In genomic region chr9:20643781-20644180, GRCm38 (mm10) we compare ENCODE assay signal across 8 mouse cellular contexts. TPM values are rescaled to one million over a fixed set of nuclear protein-coding genes. Genes with fewer than 3 reads are reported as not detected.
DNase-seq lines count a peak whose midpoint lies in the region; ATAC-seq and TF ChIP-seq lines count a peak whose summit lies in the region.

No protein-coding gene starts in this region.

- TF ChIP-seq POLR2A in lung, adult 2 months (IDR thresholded peaks at IDR 0.05; ENCODE audit: borderline replicate concordance, extremely low read depth, low read depth, low read length): no peak
- TF ChIP-seq POLR2A in bone marrow macrophage, adult 2 months (IDR thresholded peaks at IDR 0.05; ENCODE audit: borderline replicate concordance, low read depth, low read length): no peak

- peaks cover 17% of the 10 kb centered on the region for H3K4me1 ChIP-seq in lung, adult 2 months (ENCODE audit: control insufficient read depth, insufficient read depth, low read length)
- H3K4me1 ChIP-seq in bone marrow macrophage, adult 2 months (ENCODE audit: control insufficient read depth, insufficient read depth, low read length): peaks cover 5% of the 10 kb centered on the region
- peaks cover 30% of the 10 kb centered on the region for H3K4me1 ChIP-seq in hindbrain, embryonic 16.5 days (ENCODE audit: control insufficient read depth, insufficient read depth, low read depth, low read length)
- H3K4me1 ChIP-seq in midbrain, postnatal 0 days (ENCODE audit: insufficient read depth, low read length): peaks cover 9% of the 10 kb centered on the region; the same call in 1 of the 2 replicates

- TF ChIP-seq CTCF in lung, adult 2 months (IDR thresholded peaks at IDR 0.05; ENCODE audit: insufficient read depth, low read length): no peak
- no peak for TF ChIP-seq CTCF in bone marrow macrophage, adult 2 months (IDR thresholded peaks at IDR 0.05; ENCODE audit: low read depth, low read length)
- TF ChIP-seq CTCF in midbrain, postnatal 0 days (IDR thresholded peaks at IDR 0.05): no peak

- H3K27me3 ChIP-seq in hindbrain, embryonic 16.5 days (replicated peaks; ENCODE audit: control insufficient read depth, insufficient read depth, low read length): no peaks in the 10 kb centered on the region
- H3K27me3 ChIP-seq in midbrain, postnatal 0 days (ENCODE audit: insufficient read depth, low read length): no peaks in the 10 kb centered on the region

- H3K36me3 ChIP-seq in hindbrain, embryonic 16.5 days (ENCODE audit: control insufficient read depth, insufficient read depth, low read length): peaks cover 12% of the 10 kb centered on the region
- H3K36me3 ChIP-seq in midbrain, postnatal 0 days (ENCODE audit: insufficient read depth, low read length): peaks cover 17% of the 10 kb centered on the region

- 2% methylated on average over 13 of the region's 13 CpGs for WGBS in lung, adult 2 months
- WGBS in hindbrain, embryonic 16.5 days: 12% methylated on average over 13 of the region's 13 CpGs
- WGBS in midbrain, postnatal 0 days: 8% methylated on average over 13 of the region's 13 CpGs

- intact Hi-C loops in left cerebral cortex, postnatal 36 days (cut with DNase I): loop anchor here (10.0 kb wide), 2 partner anchors 149 to 179 kb away; partner anchors contain the start of genes Zfp26 and Zfp426

- H3K9ac ChIP-seq in hindbrain, embryonic 16.5 days (ENCODE audit: low read depth, low read length): peak overlapping the region; percentile 76
- H3K9ac ChIP-seq in midbrain, postnatal 0 days (replicated peaks; ENCODE audit: low read length, poor library complexity, severe bottlenecking): peak overlapping the region; percentile 74

- peak overlapping the region; percentile 96 for H3K4me3 ChIP-seq in lung, adult 2 months (replicated peaks; ENCODE audit: extremely low read depth, low read depth, low read length)
- H3K4me3 ChIP-seq in bone marrow macrophage, adult 2 months (ENCODE audit: insufficient read depth, low read length): peak overlapping the region; percentile 91
- peak overlapping the region; percentile 90 for H3K4me3 ChIP-seq in hindbrain, embryonic 16.5 days (ENCODE audit: low read length)
- peak overlapping the region; percentile 64 for H3K4me3 ChIP-seq in midbrain, postnatal 0 days (ENCODE audit: low read depth, low read length)

- H3K27ac ChIP-seq in bone marrow macrophage, adult 2 months (ENCODE audit: insufficient read depth, low read depth, low read length): no peak overlapping the region
- peak overlapping the region; percentile 89 for H3K27ac ChIP-seq in hindbrain, embryonic 16.5 days (ENCODE audit: low read depth, low read length)
- peak overlapping the region; percentile 83 for H3K27ac ChIP-seq in midbrain, postnatal 0 days (ENCODE audit: low read depth, low read length)

- ATAC-seq in hindbrain, embryonic 16.5 days: no peak
- ATAC-seq in midbrain, postnatal 0 days (ENCODE audit: low FRiP score): no peak

- no peaks in the 10 kb centered on the region for H3K9me3 ChIP-seq in hindbrain, embryonic 16.5 days (ENCODE audit: control insufficient read depth, low read length)
- no peaks in the 10 kb centered on the region for H3K9me3 ChIP-seq in midbrain, postnatal 0 days (ENCODE audit: low read length)

- peak overlapping the region; percentile 99 for H3K4me2 ChIP-seq in hindbrain, embryonic 16.5 days (ENCODE audit: low read length)
- H3K4me2 ChIP-seq in midbrain, postnatal 0 days (ENCODE audit: low read depth, low read length, poor library complexity, severe bottlenecking): peak overlapping the region; percentile 97

- DNase-seq in lung, adult 2 months: no peak
- DNase-seq in lung, postnatal 14 days: no peak
- DNase-seq in midbrain, postnatal 0 days (ENCODE audit: low spot score): no peak
- DNase-seq in frontal cortex, adult 2 months (ENCODE audit: extremely low spot score in 1 of 2, low spot score in 1 of 2): no peak
- DNase-seq in left cerebral cortex, postnatal 36 days (ENCODE audit: low spot score in 2 of 2): no peak
- no peak for DNase-seq in left cerebral cortex, adult 11 months (ENCODE audit: low spot score)

RNA-seq across cellular contexts. Expression of gene Fbxl12, which starts 0.8 kb away (rescaled TPM):
- polyA plus RNA-seq in lung, adult 2 months (2012; rRNA removed): 55.6 and 59.7 TPM in 2 replicates
- polyA plus RNA-seq in bone marrow macrophage, adult 2 months (2012; ENCODE audit: insufficient read depth, insufficient read length, missing spikeins): 15.7 and 16.7 TPM in 2 replicates
- polyA plus RNA-seq in hindbrain, embryonic 16.5 days (2015; fragmentation: Nextera tagmentation; extraction: Ambion mirVana): 14.6 and 15.6 TPM in 2 replicates
- 17.6 and 25.3 TPM in 2 replicates for total RNA-seq in midbrain, postnatal 0 days (2014; rRNA removed)
- polyA plus RNA-seq in midbrain, postnatal 0 days (2015; fragmentation: Nextera tagmentation; extraction: Ambion mirVana): 12.9 and 13.6 TPM in 2 replicates
- polyA plus RNA-seq in frontal cortex, adult 2 months (2012; rRNA removed): 29.3 and 29.9 TPM in 2 replicates
- total RNA-seq in left cerebral cortex, postnatal 36 days (2021): 10 to 100 TPM; 15.3 to 27.6 TPM

RNA-seq across cellular contexts. Expression of gene Ubl5, which starts 1.1 kb away (rescaled TPM):
- polyA plus RNA-seq in lung, adult 2 months (2012; rRNA removed): 172 and 176 TPM in 2 replicates
- 309 and 316 TPM in 2 replicates for polyA plus RNA-seq in bone marrow macrophage, adult 2 months (2012; ENCODE audit: insufficient read depth, insufficient read length, missing spikeins)
- 428 and 459 TPM in 2 replicates for polyA plus RNA-seq in hindbrain, embryonic 16.5 days (2015; fragmentation: Nextera tagmentation; extraction: Ambion mirVana)
- 213 and 253 TPM in 2 replicates for total RNA-seq in midbrain, postnatal 0 days (2014; rRNA removed)
- 498 and 531 TPM in 2 replicates for polyA plus RNA-seq in midbrain, postnatal 0 days (2015; fragmentation: Nextera tagmentation; extraction: Ambion mirVana)
- 497 and 499 TPM in 2 replicates for polyA plus RNA-seq in frontal cortex, adult 2 months (2012; rRNA removed)
- total RNA-seq in left cerebral cortex, postnatal 36 days (2021): 100 to 1,000 TPM; 289 to 334 TPM

RNA-seq across cellular contexts. Expression of gene Pin1, which starts 8.1 kb away (rescaled TPM):
- 14.8 and 17.9 TPM in 2 replicates for polyA plus RNA-seq in lung, adult 2 months (2012; rRNA removed)
- polyA plus RNA-seq in bone marrow macrophage, adult 2 months (2012; ENCODE audit: insufficient read depth, insufficient read length, missing spikeins): 11.4 and 11.5 TPM in 2 replicates
- polyA plus RNA-seq in hindbrain, embryonic 16.5 days (2015; fragmentation: Nextera tagmentation; extraction: Ambion mirVana): 70.6 and 76.1 TPM in 2 replicates
- 31.9 and 32.0 TPM in 2 replicates for total RNA-seq in midbrain, postnatal 0 days (2014; rRNA removed)
- 60.3 and 67.1 TPM in 2 replicates for polyA plus RNA-seq in midbrain, postnatal 0 days (2015; fragmentation: Nextera tagmentation; extraction: Ambion mirVana)
- polyA plus RNA-seq in frontal cortex, adult 2 months (2012; rRNA removed): 38.9 and 42.4 TPM in 2 replicates
- total RNA-seq in left cerebral cortex, postnatal 36 days (2021): 10 to 100 TPM; 42.4 to 43.8 TPM
